Mouse (Mus musculus) layer of hippocampus, adult 8-10 months (tissue): ENCODE measurements around the gene Schip1. TPM values are rescaled to one million over a fixed set of nuclear protein-coding genes. Genes with fewer than 3 reads are reported as not detected.

Source experiments
- DNase-seq, 2 experiments: peaks; one replicate each; pipeline ENCODE4 v3.0.0; 2022; ENCODE audit warnings: low spot score in 2 of 2
- total RNA-seq, 4 experiments: library from RNA; stranded (reverse); gene quantifications; 2 replicates each; pipeline ENCODE4 v1.2.4; 2022

Schip1 gene
- total RNA-seq, 4 experiments from 2014 or later = 220 to 285 (median 244) TPM

- peak; percentile 82 to 85 for DNase-seq
Observed at GRCm38 (mm10) chr3:68608848-68609497, 544.4 kb downstream of the Schip1 start.

- no peak for DNase-seq
Observed at GRCm38 (mm10) chr3:68610011-68610410, 545.4 kb downstream of the Schip1 start.

GRCm38 (mm10) chr3:68610598-68611261, 546.1 kb downstream of the Schip1 start:
- DNase-seq = no peak

GRCm38 (mm10) chr3:68615042-68615810, 550.6 kb downstream of the Schip1 start:
- no peak for DNase-seq

GRCm38 (mm10) chr3:68616363-68616762, 551.8 kb downstream of the Schip1 start:
- no peak for DNase-seq

- DNase-seq = no peak
Observed at GRCm38 (mm10) chr3:68617708-68618107, 553.1 kb downstream of the Schip1 start.

GRCm38 (mm10) chr3:68619097-68619496, 554.5 kb downstream of the Schip1 start:
- DNase-seq = no peak

GRCm38 (mm10) chr3:68621971-68622370, 557.4 kb downstream of the Schip1 start:
- no peak for DNase-seq

GRCm38 (mm10) chr3:68623036-68623435, 558.4 kb downstream of the Schip1 start:
- no peak for DNase-seq

- no peak for DNase-seq
Observed at GRCm38 (mm10) chr3:68624471-68624870, 559.9 kb downstream of the Schip1 start.

- DNase-seq = no peak
Observed at GRCm38 (mm10) chr3:68630261-68630660, 565.7 kb downstream of the Schip1 start.

GRCm38 (mm10) chr3:68630821-68631220, 566.2 kb downstream of the Schip1 start:
- no peak for DNase-seq

GRCm38 (mm10) chr3:68632714-68633113, 568.1 kb downstream of the Schip1 start:
- no peak for DNase-seq

GRCm38 (mm10) chr3:68633577-68633976, 569.0 kb downstream of the Schip1 start:
- no peak for DNase-seq

- no peak for DNase-seq
Observed at GRCm38 (mm10) chr3:68637960-68638359, 573.4 kb downstream of the Schip1 start.

- no peak for DNase-seq
Observed at GRCm38 (mm10) chr3:68638703-68639102, 574.1 kb downstream of the Schip1 start.

GRCm38 (mm10) chr3:68642935-68643334, 578.3 kb downstream of the Schip1 start:
- no peak for DNase-seq

- no peak for DNase-seq
Observed at GRCm38 (mm10) chr3:68646387-68647130, 582.0 kb downstream of the Schip1 start.

- no peak for DNase-seq
Observed at GRCm38 (mm10) chr3:68647282-68647681, 582.7 kb downstream of the Schip1 start.

- no peak for DNase-seq
Observed at GRCm38 (mm10) chr3:68650251-68650650, 585.6 kb downstream of the Schip1 start.

GRCm38 (mm10) chr3:68656607-68657352, 592.2 kb downstream of the Schip1 start:
- DNase-seq = no peak
